Mouse (Mus musculus) thymus, adult 2 months (tissue): Measurements from ENCODE around the gene Zfp296.

Experiments
- CTCF ChIP-seq: fragments of 200-500 bp; IDR thresholded peaks from 2 replicates; pipeline ENCODE4 v1.5.1; 2012; ENCODE audit warnings: mild to moderate bottlenecking, control low read depth, low read length, moderate library complexity, borderline replicate concordance; ENCODE audit not compliant: control insufficient read depth, poor library complexity, insufficient read depth; ENCODE audit errors: extremely low read depth
- POLR2A ChIP-seq: fragments of 200-500 bp; IDR thresholded peaks from 2 replicates; pipeline ENCODE4 v1.6.1; 2012; ENCODE audit warnings: mild to moderate bottlenecking, low read length, control low read depth, moderate library complexity; ENCODE audit not compliant: control insufficient read depth, poor library complexity, insufficient read depth; ENCODE audit errors: extremely low read depth

GRCm38 (mm10) chr7:19572926-19573775, 3.9 kb upstream of the Zfp296 start:
- TF ChIP-seq CTCF = peak; percentile 32; the same call in 1 of the 2 replicates
- TF ChIP-seq POLR2A = peak; percentile 85
